Mouse (Mus musculus) brain, embryonic 18.5 days (tissue): ENCODE data around the gene Prss43.

Experiments
- DNase-seq: peaks from one replicate; pipeline ENCODE4 v3.0.0-alpha.2; 2012; ENCODE audit warnings: low read depth, low spot score

Prss43 gene

DNA sequence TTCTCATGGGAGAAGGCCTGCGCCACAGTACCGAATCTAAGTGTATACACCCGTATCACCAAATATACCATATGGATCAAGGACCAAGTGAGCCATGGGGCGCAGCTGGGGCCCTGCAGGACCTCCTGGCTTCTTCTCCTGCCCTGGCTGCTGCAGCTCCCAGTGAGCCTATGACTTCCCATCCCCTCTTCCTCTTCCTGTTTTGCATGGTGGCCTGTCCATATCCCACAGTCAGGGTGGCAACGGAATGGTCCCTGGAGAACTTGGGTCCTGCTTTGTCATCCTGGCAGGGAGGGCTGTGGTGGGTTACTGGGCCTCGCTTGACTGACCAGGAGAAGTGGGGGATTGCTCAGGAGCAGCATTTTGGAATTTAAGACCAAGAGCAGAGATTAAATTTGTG, 14.4 kb downstream of the Prss43 start:
- DNase-seq: no peak

GRCm38 (mm10) chr9:110841438-110841837, 14.9 kb downstream of the Prss43 start:
- no peak for DNase-seq

GRCm38 (mm10) chr9:110844206-110844605, 17.7 kb downstream of the Prss43 start, which contains the start of gene Prss46:
Gene Prss46, plus strand, starts transcription at chr9:110844506.
- DNase-seq: no peak

GRCm38 (mm10) chr9:110849162-110849561, 22.7 kb downstream of the Prss43 start:
- no peak for DNase-seq

DNA sequence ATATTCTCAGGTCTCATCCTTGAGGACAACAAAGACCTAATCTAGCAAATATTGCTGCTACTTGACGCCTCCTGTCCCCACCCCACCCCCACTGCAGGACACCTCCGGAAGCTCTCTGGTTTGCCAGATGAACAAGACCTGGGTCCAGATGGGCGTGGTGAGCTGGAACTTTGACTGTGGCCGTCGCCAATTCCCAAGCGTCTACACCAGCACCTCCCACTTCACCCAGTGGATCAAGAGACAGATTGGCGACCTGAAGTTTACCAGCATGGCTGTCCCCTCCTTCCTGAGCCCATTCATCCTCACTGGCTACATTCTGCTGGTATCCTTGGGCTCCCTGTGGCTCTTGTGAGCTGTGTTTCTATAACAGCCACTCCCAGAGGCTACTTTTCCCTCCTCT, 29.4 kb downstream of the Prss43 start:
- DNase-seq: no peak

GRCm38 (mm10) chr9:110856920-110857319, 30.4 kb downstream of the Prss43 start:
- DNase-seq: no peak

DNA sequence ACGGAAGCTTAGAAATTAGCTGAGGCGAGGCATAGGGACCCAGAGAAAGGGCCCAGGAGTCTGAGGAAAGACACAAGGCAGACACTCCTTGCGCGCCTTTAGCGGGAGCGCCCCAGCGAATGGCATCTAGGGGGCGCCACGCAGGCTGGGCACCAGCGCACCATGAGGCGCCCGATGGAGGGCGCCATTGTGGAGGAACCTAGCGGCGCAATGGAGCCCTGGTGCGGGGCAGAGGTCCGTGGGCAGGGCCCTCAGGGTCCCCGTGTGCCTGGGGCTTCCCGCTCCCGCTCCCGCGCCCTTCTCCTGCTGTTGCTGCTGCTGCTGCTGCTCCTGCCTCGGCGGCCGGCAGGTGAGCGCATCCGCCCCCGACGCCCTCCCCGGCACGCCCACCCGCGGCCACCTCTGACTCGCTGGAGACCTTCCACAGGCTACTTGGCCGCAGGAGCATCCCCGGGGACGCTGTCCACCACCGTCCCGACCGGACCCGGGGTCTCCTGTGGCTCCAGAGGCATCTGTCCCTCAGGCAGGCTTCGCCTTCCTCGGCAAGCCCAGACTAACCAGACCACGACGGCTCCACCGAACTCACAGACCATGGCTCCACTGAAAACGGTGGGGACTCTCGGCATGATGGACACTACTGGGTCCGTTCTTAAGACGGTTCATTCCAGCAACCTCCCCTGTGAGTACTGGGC, 31.4 kb downstream of the Prss43 start, which contains the start of gene Prss50:
Gene Prss50, plus strand, starts transcription at position 187 of the 692 bp plus-strand sequence.
- DNase-seq: no peak

DNA sequence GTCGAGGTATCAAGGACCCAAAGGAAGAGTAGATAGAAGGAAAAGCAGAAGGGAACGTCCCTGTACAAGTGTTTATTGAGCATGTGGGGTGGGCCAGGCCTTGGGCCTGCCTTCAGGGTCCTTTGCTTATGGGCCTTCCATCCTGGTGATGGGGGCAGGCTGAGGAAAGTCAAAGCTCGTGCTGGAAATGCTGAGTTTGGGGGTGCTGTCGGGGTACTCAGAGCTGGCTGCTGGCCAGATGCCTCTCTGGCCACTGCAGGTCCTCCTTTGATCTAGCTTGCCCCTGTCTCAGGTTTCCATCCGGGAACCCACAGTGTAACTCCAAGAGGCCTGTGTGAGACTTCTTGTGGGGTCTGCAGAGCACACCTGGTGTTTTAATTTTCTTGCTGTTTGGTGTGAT, 32.0 kb downstream of the Prss43 start:
- DNase-seq: no peak

DNA sequence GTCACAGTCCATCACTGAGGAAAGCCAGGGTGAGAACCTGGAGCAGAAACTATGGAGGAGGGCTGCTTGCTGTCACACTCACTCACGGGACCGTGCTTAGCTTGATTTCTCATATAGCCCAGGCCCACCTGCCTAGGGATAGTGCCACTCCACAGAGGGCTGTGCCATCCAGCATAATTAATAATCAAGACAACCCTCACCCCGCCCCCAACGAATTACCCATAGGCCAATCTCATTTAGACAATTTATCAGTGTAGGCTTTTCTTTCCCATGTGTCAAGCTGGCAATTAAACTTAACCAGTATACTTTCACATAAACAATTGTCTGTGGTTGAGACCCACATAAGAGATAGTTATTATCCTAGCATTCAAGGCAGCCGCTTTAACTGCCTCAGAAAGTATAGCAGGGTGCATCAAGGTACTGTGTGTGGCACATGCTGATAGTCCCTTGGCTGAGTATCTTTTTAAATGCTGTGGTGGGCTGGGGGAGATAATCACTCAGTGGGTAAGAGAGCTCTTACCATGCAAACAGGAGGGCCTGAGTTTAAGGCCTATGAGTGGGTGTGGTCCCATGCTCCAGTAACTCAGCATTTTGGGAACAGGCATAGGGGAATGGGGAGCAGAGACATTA, 32.6 kb downstream of the Prss43 start:
- DNase-seq: no peak

GRCm38 (mm10) chr9:110871030-110871429, 44.5 kb downstream of the Prss43 start:
- no peak for DNase-seq

- peak; percentile 56 for DNase-seq
These were observed 47.5 kb downstream of the Prss43 start for GRCm38 (mm10) chr9:110873681-110874659.

GRCm38 (mm10) chr9:110874660-110875191, 48.2 kb downstream of the Prss43 start:
- DNase-seq: no peak

- no peak for DNase-seq
These were observed 48.8 kb downstream of the Prss43 start for GRCm38 (mm10) chr9:110875288-110875695.

DNA sequence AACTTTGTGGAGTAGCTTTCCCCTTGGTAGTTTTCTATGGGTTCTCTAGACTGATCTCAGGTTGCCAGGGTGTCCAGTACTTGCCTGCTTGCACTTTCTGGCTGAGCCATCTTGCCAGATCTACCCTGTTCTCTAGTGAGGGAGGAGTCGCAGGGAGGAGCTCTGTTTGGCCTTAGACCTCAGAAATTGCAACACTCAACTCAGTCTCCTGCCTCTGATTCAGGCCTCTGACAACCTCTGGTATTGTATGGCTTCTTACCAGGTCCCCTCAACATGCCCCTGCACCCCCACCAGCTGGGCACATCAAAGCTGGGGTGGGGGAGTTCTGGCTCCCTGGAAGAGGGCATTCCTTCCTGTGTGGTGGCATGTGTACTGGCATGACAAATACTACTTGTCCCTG, 50.9 kb downstream of the Prss43 start:
- no peak for DNase-seq

DNA sequence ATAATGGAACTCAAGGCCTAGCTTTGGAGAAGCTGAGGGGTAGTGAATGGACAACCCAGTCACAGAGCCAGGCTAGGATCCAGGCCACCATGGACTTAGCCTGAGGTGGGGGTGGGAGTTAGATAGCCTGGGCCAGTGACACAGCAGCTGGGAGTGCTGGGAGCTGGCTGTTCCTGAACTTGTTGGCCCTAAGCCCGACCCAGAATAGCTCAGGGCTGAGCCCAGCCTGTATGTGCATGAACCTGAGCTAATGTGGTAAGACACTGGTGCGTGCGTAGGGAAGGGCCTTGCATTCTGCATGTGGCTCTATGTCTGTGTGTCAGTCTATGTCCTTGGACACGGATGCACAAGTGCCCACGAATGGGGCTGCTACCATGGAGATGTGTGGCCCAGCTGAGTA, 51.4 kb downstream of the Prss43 start:
- DNase-seq: no peak

DNA sequence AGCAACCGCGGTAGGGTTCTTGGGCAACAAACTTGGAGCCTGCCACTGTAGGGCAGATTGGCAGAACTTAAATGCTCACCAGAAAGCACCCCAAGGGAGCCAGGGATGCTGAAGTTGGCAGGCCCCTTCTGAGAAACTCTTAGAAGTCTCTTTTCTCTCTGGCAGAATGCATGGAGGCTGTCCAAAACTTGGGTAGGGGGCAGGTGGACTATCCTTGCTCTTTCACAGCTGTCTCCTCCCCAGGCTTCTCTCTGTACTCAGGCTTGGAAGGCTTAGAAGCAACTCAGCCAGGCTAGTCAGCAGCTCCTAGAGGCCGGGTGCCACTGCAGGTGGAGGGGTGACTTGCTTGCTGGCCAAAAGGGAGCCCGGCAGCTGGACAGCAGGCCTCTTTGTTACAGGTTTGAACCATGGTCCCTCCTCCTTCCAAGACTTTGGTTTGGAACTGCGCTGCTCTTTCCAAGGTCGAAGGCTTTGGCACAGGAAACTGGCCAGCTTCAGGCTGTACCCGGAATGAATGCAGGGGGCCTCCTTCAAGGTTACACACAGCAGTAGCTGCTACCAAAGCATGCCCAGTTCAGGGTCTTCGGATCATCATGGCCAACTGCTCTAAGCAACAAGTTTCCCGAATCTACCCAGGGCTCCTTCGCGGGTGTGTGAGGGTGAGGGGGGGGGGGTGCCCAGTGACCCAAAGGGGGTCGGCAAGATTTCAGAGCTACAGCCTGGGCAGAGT, 52.9 kb downstream of the Prss43 start, which contains the start of gene Als2cl:
Gene Als2cl, plus strand, starts transcription at position 680 of the 730 bp plus-strand sequence.
- DNase-seq: no peak

DNA sequence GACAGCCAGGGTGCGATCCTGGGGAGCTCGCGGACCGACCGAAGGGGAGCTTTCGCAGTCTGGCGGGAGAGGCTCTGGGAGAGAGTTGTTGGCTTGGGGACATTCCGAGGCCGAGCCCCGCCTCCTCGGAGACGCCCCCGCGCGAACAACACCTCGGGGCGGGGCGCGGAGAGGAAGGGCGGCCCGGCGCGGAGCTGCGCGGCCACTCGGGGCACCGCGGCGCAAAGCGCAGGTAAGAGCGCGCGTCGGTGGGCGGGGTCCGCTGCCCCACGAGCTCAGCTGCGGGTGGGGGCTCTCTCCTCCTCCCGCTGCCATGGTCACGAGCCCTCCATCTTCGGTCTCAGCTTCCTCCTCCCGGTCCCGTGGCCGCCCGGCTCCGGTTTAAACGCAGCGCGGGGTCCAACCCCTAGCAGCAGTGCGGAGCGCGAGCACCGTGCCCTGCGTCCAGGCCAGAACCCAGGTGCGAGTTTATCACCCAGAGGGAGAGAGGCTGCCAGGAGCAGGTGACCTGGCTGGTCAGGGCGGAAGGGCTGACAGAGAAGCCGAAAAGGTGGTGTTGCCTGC, 53.6 kb downstream of the Prss43 start, which contains the start of gene Tmie:
Gene Tmie, minus strand, starts transcription at position 116 of the 564 bp plus-strand sequence.
- no peak for DNase-seq

DNA sequence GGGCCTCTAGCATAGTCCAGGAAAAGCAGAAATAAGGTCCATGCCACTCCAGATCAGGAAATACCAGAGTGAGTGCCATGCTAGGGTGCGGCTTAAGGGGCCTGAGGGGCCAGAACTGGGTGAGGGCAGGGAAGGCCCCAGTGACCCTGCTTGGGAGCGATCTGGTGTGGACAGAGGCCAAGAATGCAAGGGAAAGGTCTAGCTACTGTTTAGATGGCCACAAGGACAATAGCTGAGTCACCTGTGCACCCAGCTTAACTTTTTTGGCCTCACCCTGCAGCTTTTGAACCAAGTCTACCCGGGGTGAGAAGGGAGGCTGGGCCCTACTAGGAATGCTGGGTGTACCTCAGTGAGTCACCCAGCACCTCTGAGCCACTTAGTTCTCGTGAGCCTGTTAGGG, 54.3 kb downstream of the Prss43 start:
- no peak for DNase-seq
